Mouse (Mus musculus) forebrain, postnatal 0 days (tissue): ENCODE measurements around the gene A830005F24Rik. TPM values are rescaled to one million over a fixed set of nuclear protein-coding genes. Genes with fewer than 3 reads are reported as not detected.
"Not testable (repeated sequence)": the region's sequence is repeated elsewhere in the genome, so short reads cannot be mapped to it uniquely, and the experiment has no call there.

ENCODE experiments used
- ATAC-seq: fragments of 200-750 bp; cut with Nextera tagmentation; 2 replicates; pipeline ENCODE4 v1.8.0; 2017; ENCODE audit warnings: mild to moderate bottlenecking, moderate library complexity
- DNase-seq: peaks from one replicate; pipeline ENCODE4 v3.0.0-alpha.2; 2015
- H3K27ac ChIP-seq: fragments of 300-500 bp; sonication (generic); 2 replicates; pipeline ENCODE4 v1.5.1; 2014; ENCODE audit warnings: low read depth, mild to moderate bottlenecking, antibody characterized with exemption, low read length, moderate library complexity, mixed read lengths
- H3K27me3 ChIP-seq: fragments of 300-500 bp; sonication (generic); 2 replicates; pipeline ENCODE4 v1.6.1; 2014; ENCODE audit warnings: mild to moderate bottlenecking, low read length, mixed read lengths; ENCODE audit not compliant: insufficient read depth
- H3K36me3 ChIP-seq: fragments of 300-500 bp; sonication (generic); 2 replicates; pipeline ENCODE4 v1.6.1; 2014; ENCODE audit warnings: mild to moderate bottlenecking, moderate library complexity; ENCODE audit not compliant: insufficient read depth
- H3K4me1 ChIP-seq: fragments of 300-500 bp; sonication (generic); 2 replicates; pipeline ENCODE4 v1.6.1; 2014; ENCODE audit warnings: antibody characterized with exemption; ENCODE audit not compliant: insufficient read depth
- H3K4me2 ChIP-seq: fragments of 300-500 bp; sonication (generic); 2 replicates; pipeline ENCODE4 v1.6.1; 2014; ENCODE audit warnings: low read depth, mild to moderate bottlenecking, moderate library complexity
- H3K4me3 ChIP-seq: fragments of 300-500 bp; sonication (generic); 2 replicates; pipeline ENCODE4 v1.5.1; 2014; ENCODE audit warnings: low read depth, low read length, mixed read lengths
- H3K9ac ChIP-seq: fragments of 300-500 bp; sonication (generic); 2 replicates; pipeline ENCODE4 v1.6.1; 2014; ENCODE audit warnings: mild to moderate bottlenecking
- H3K9me3 ChIP-seq: fragments of 300-500 bp; sonication (generic); 2 replicates; pipeline ENCODE4 v1.6.1; 2016; ENCODE audit warnings: low read length
- CTCF ChIP-seq: sonication (generic); IDR thresholded peaks from 2 replicates; pipeline ENCODE4 v1.5.1; 2016; ENCODE audit warnings: antibody characterized with exemption, control low read depth, low read depth
- WGBS: fragments of 180-500 bp; shearing (Covaris S2); extraction: QIAGEN DNeasy Blood & Tissue Kit; methylation state at CpG from one replicate; pipeline ENCODE4 v1.1.7; 2014; 5-methylcytosine and 5-hydroxymethylcytosine counted together
- polyA plus RNA-seq: library from polyadenylated mRNA; unstranded; fragments of >200 nt; fragmentation: Nextera tagmentation; extraction: Ambion mirVana; gene quantifications from 2 replicates; pipeline ENCODE4 v1.2.1, GENCODE M21; 2015
- total RNA-seq: library from RNA; depleted of rRNA; stranded (reverse); fragments of >200 nt; gene quantifications from 2 replicates; pipeline ENCODE4 v1.2.3, GENCODE M21; 2014

Gene A830005F24Rik
- total and polyA plus RNA-seq, 2 experiments from 2014 or later = 0.67 to 2.6 TPM

GRCm38 (mm10) chr13:48493183-48493582 lies 20.2 kb upstream of the A830005F24Rik start:
- no peak overlapping the region for H3K9ac ChIP-seq
- peaks cover 43% of the 10 kb centered on the region for H3K36me3 ChIP-seq
- 0 out of 2 replicates have a peak, but pooled peaks cover 3% of the 10 kb centered on the region for H3K4me1 ChIP-seq
- no peak overlapping the region for H3K27ac ChIP-seq
- no peak for ATAC-seq
- no peak for TF ChIP-seq CTCF
- H3K27me3 ChIP-seq = no peaks in the 10 kb centered on the region
- H3K4me2 ChIP-seq = no peak overlapping the region
- no peak for DNase-seq
- WGBS = 68% methylated on average over 5 of the region's 5 CpGs
- H3K4me3 ChIP-seq = no peak overlapping the region
- peaks cover 4% of the 10 kb centered on the region; the same call in 1 of the 2 replicates for H3K9me3 ChIP-seq

GRCm38 (mm10) chr13:48497693-48498221 lies 15.6 kb upstream of the A830005F24Rik start:
- no peaks in the 10 kb centered on the region for H3K27me3 ChIP-seq
- H3K4me3 ChIP-seq = peak overlapping the region; percentile 26
- H3K9ac ChIP-seq = no peak overlapping the region; the same call in 1 of the 2 replicates
- peak overlapping the region; percentile 59; the same call in 1 of the 2 replicates for H3K27ac ChIP-seq
- peak; percentile 86 for TF ChIP-seq CTCF
- peaks cover 4% of the 10 kb centered on the region; the same call in 1 of the 2 replicates for H3K9me3 ChIP-seq
- peaks cover 12% of the 10 kb centered on the region for H3K36me3 ChIP-seq
- ATAC-seq (peak; percentile 100), DNase-seq (peak; percentile 84)
- WGBS = 7% methylated on average over 15 of the region's 15 CpGs
- 0 out of 2 replicates have a peak, but pooled peaks cover 3% of the 10 kb centered on the region for H3K4me1 ChIP-seq
- H3K4me2 ChIP-seq = peak overlapping the region; percentile 42

GRCm38 (mm10) chr13:48498676-48499075 lies 14.7 kb upstream of the A830005F24Rik start:
- H3K4me1 ChIP-seq = 0 out of 2 replicates have a peak, but pooled peaks cover 3% of the 10 kb centered on the region
- no peak for ATAC-seq
- H3K9ac ChIP-seq = no peak overlapping the region
- H3K4me3 ChIP-seq = no peak overlapping the region
- TF ChIP-seq CTCF = no peak
- peaks cover 4% of the 10 kb centered on the region; the same call in 1 of the 2 replicates for H3K9me3 ChIP-seq
- no peak overlapping the region for H3K27ac ChIP-seq
- peaks cover 17% of the 10 kb centered on the region for H3K36me3 ChIP-seq
- H3K4me2 ChIP-seq = no peak overlapping the region
- peak; percentile 43 for DNase-seq
- no peaks in the 10 kb centered on the region for H3K27me3 ChIP-seq
- WGBS = 39% methylated on average over 4 of the region's 4 CpGs

- Histone ChIP-seq H3K27me3 (no peaks in the 10 kb centered on the region), H3K4me1 (0 out of 2 replicates have a peak, but pooled peaks cover 3% of the 10 kb centered on the region), H3K36me3 (peaks cover 32% of the 10 kb centered on the region), H3K27ac (no peak overlapping the region), H3K9me3 (no peaks in the 10 kb centered on the region), H3K4me3 (no peak overlapping the region), H3K4me2 (no peak overlapping the region), H3K9ac (no peak overlapping the region)
- no peak for TF ChIP-seq CTCF
- WGBS = 67% methylated on average over 5 of the region's 5 CpGs
- DNase-seq (no peak), ATAC-seq (no peak)
Observed at GRCm38 (mm10) chr13:48502422-48502821, 10.9 kb upstream of the A830005F24Rik start.

GRCm38 (mm10) chr13:48508661-48509060 lies 4.7 kb upstream of the A830005F24Rik start:
- Histone ChIP-seq H3K4me3 (no peak overlapping the region), H3K36me3 (peaks cover 19% of the 10 kb centered on the region), H3K27ac (no peak overlapping the region), H3K9me3 (no peaks in the 10 kb centered on the region), H3K27me3 (no peaks in the 10 kb centered on the region), H3K9ac (no peak overlapping the region), H3K4me2 (no peak overlapping the region), H3K4me1 (peaks cover 8% of the 10 kb centered on the region)
- DNase-seq = no peak
- TF ChIP-seq CTCF = no peak
- 95% methylated on average over 9 of the region's 9 CpGs for WGBS
- no peak for ATAC-seq

- H3K9me3 ChIP-seq = no peaks in the 10 kb centered on the region
- H3K27ac ChIP-seq = no peak overlapping the region
- H3K27me3 ChIP-seq = no peaks in the 10 kb centered on the region
- 88% methylated on average over 4 of the region's 4 CpGs for WGBS
- no peak for ATAC-seq
- no peak for DNase-seq
- no peak overlapping the region for H3K9ac ChIP-seq
- H3K4me3 ChIP-seq = no peak overlapping the region
- H3K4me1 ChIP-seq = peaks cover 8% of the 10 kb centered on the region
- no peak for TF ChIP-seq CTCF
- no peak overlapping the region for H3K4me2 ChIP-seq
- no peaks in the 10 kb centered on the region for H3K36me3 ChIP-seq
Observed at GRCm38 (mm10) chr13:48515861-48516260, 2.5 kb downstream of the A830005F24Rik start.

GRCm38 (mm10) chr13:48519122-48519521 lies 5.8 kb downstream of the A830005F24Rik start:
- not testable (repeated sequence) for DNase-seq, H3K27me3 ChIP-seq, H3K36me3 ChIP-seq, ATAC-seq, H3K4me1 ChIP-seq, H3K4me3 ChIP-seq, H3K4me2 ChIP-seq, H3K27ac ChIP-seq, H3K9me3 ChIP-seq, H3K9ac ChIP-seq
